Mouse (Mus musculus) heart, postnatal 10 days (tissue): ENCODE results near the gene Qtrt1. TPM values are rescaled to one million over a fixed set of nuclear protein-coding genes. Genes with fewer than 3 reads are reported as not detected.
A peak's percentile ranks its signal among the peaks of the same experiment; 100 is the strongest.
"Not testable (repeated sequence)": the region's sequence is repeated elsewhere in the genome, so short reads cannot be mapped to it uniquely, and the experiment has no call there.

Experiments
- DNase-seq, 2 experiments: peaks; one replicate each; pipeline ENCODE4 v3.0.0; 2021
- intact Hi-C: fragments of 180-260 bp; cut with DNase I; formaldehyde crosslinking; loops from one replicate; pipeline ENCODE4 v1.15.1; 2025
- total RNA-seq, 2 experiments: library from RNA; stranded (reverse); gene quantifications; 2 replicates each; pipeline ENCODE4 v1.2.3; 2021

The Qtrt1 gene
- total RNA-seq, 2 experiments from 2014 or later, result 10.6 to 11.5 TPM

- intact Hi-C loops, result no loop called here
- no peak for DNase-seq
Measured at GRCm38 (mm10) chr9:21445081-21445744, 33.6 kb downstream of the Qtrt1 start.

- intact Hi-C loops, result no loop called here
- no peak for DNase-seq
Measured at GRCm38 (mm10) chr9:21447778-21448177, 36.1 kb downstream of the Qtrt1 start.

- intact Hi-C loops, result no loop called here
- DNase-seq, result no peak
Measured at GRCm38 (mm10) chr9:21449710-21450109, 38.1 kb downstream of the Qtrt1 start.

GRCm38 (mm10) chr9:21450270-21450669 is 38.6 kb downstream of the Qtrt1 start:
- no peak for DNase-seq

GRCm38 (mm10) chr9:21451391-21451790 is 39.8 kb downstream of the Qtrt1 start:
- no peak for DNase-seq
- intact Hi-C loops, result no loop called here

More at GRCm38 (mm10) chr9:21450270-21450669, 38.6 kb downstream of the Qtrt1 start:
- intact Hi-C loops, result no loop called here

GRCm38 (mm10) chr9:21451870-21452269 is 40.2 kb downstream of the Qtrt1 start:
- DNase-seq, result peak in 1 of 2 experiments; percentile 53
- intact Hi-C loops, result no loop called here

GRCm38 (mm10) chr9:21453003-21453402 is 41.4 kb downstream of the Qtrt1 start:
- intact Hi-C loops, result no loop called here
- no peak for DNase-seq

GRCm38 (mm10) chr9:21453459-21453858 is 41.8 kb downstream of the Qtrt1 start:
- intact Hi-C loops, result no loop called here
- no peak for DNase-seq

- intact Hi-C loops, result no loop called here
Measured at GRCm38 (mm10) chr9:21454556-21454955, 42.9 kb downstream of the Qtrt1 start.

GRCm38 (mm10) chr9:21455103-21455770 is 43.6 kb downstream of the Qtrt1 start:
- DNase-seq, result no peak
- intact Hi-C loops, result no loop called here

More at GRCm38 (mm10) chr9:21454556-21454955, 42.9 kb downstream of the Qtrt1 start:
- DNase-seq, result no peak

- no peak for DNase-seq
- intact Hi-C loops, result no loop called here
Measured at GRCm38 (mm10) chr9:21456246-21456929, 44.8 kb downstream of the Qtrt1 start.

- no peak for DNase-seq
- intact Hi-C loops, result no loop called here
Measured at GRCm38 (mm10) chr9:21456930-21457634, 45.4 kb downstream of the Qtrt1 start.

GRCm38 (mm10) chr9:21458821-21459220 is 47.2 kb downstream of the Qtrt1 start:
- intact Hi-C loops, result no loop called here
- DNase-seq, result no peak

GRCm38 (mm10) chr9:21460400-21460940 is 48.8 kb downstream of the Qtrt1 start:
- no peak for DNase-seq
- intact Hi-C loops, result no loop called here

GRCm38 (mm10) chr9:21463138-21463590 is 51.5 kb downstream of the Qtrt1 start:
- peak; percentile 87 for DNase-seq
- intact Hi-C loops, result loop anchor here (2.0 kb wide), 1 partner anchor 38 kb away; the partner anchor contains the start of gene Dnm2

GRCm38 (mm10) chr9:21463766-21464564 is 52.3 kb downstream of the Qtrt1 start:
- intact Hi-C loops, result loop anchor here (2.0 kb wide), 1 partner anchor 39 kb away; the partner anchor contains the start of gene Dnm2

GRCm38 (mm10) chr9:21464565-21464928 is 52.9 kb downstream of the Qtrt1 start:
- intact Hi-C loops, DNase-seq: not testable (repeated sequence)

More at GRCm38 (mm10) chr9:21463766-21464564, 52.3 kb downstream of the Qtrt1 start:
- DNase-seq, result peak; percentile 19 to 26

- peak; percentile 60 to 75 for DNase-seq
- intact Hi-C loops, result loop anchor here (2.0 kb wide), 2 partner anchors 59 to 103 kb away; partner anchors contain the start of genes Ilf3 and Qtrt1
Measured at GRCm38 (mm10) chr9:21469032-21470024, 57.7 kb downstream of the Qtrt1 start.
